Mouse (Mus musculus) bone marrow, adult 2 months (tissue): ENCODE data around the gene Ppp1r2.

ENCODE experiments used
- CTCF ChIP-seq: fragments of 200-500 bp; IDR thresholded peaks from 2 replicates; pipeline ENCODE4 v1.5.1; 2011; ENCODE audit warnings: low read length, control low read depth; ENCODE audit not compliant: control insufficient read depth, insufficient read depth
- POLR2A ChIP-seq: fragments of 200-500 bp; IDR thresholded peaks from 2 replicates; pipeline ENCODE4 v1.6.1; 2011; ENCODE audit warnings: low read depth, mild to moderate bottlenecking, control low read depth, low read length, borderline replicate concordance; ENCODE audit not compliant: control insufficient read depth

GRCm38 (mm10) chr16:31278081-31278480 lies 3.0 kb upstream of the Ppp1r2 start:
- TF ChIP-seq POLR2A (no peak), CTCF (no peak)
